Mouse (Mus musculus) heart, adult 9 months (tissue): Measurements from ENCODE around the gene Hykk.
"Not testable (repeated sequence)": the region's sequence is repeated elsewhere in the genome, so short reads cannot be mapped to it uniquely, and the experiment has no call there.

Experiments
- DNase-seq, 2 experiments: peaks; one replicate each; pipeline ENCODE4 v3.0.0; 2022; ENCODE audit warnings: low spot score in 2 of 2

Gene Hykk

DNA sequence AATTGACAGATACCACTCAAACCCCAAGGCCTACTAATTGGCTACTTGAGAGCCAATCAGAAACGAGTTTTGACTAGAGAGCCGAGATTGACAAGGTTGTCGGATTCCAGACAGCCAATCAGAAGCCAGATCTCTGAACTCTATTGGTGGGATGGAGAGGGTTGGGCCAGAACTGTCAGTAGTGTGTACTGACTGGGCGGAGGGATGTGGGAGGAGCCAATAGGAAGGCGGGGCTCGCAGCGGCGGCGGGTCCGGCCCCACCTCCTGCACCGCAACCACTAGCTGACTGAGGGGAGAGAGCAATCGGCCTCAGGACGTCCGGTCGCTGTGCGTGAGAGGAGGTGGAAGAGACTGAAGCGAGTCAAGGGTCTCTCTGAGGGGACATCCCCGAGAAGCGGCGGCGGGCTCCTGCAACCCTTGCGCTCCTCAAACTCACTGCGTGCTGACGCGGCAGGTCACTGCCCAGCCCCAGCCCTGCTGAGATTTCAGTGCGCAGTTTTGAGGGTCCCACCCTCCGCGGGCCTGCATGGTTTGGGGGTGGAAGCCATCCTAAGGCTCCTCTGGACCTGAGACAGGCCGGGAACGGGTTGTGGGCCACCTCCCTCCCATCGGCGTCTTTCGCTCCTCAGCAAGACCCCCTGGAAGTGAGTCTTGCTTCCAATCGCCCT, at the start of gene Hykk:
Gene Hykk (plus strand): TSS at position 274 of the 668 bp plus-strand sequence.
- peak; percentile 90 to 95 for DNase-seq

DNA sequence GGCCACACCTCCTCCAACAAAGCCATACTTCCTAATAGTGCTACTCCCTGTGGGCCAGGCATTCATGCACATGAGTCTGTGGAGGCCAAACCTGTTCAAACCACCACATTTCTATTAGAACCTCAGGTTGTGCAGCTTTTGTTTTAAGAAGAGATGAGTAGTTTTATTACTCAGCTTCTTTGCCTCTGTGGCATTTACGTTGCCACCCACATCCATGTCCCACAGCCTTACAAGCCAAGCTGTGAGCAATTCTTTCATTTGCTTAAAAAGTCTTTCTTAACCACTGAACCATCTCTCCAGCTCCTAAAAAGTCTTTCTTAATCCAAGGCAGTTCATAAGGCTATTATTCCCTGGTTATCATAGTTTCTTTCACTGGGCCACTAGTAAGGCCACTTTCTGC, 38.3 kb upstream of the Hykk start:
- no peak for DNase-seq

DNA sequence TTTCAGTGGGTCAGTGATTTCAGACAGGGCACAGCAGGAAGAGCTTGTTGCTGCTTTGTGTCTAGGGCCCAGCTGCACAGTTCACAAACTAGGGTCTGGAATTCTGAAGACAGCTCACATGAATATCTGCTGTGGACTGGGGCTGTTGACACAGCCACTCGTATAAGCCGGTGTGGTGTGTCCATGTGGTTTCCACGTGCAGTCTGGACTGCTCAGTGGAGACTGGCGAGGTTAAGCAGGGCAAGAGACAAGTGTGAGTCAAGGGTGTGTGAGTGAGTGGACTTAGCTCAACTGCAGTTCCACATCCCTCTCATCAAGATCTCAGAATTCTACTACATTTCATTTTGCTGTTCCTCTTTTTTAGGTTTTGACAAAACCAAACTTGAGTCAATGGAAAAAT, 25.0 kb upstream of the Hykk start:
- DNase-seq: no peak

DNA sequence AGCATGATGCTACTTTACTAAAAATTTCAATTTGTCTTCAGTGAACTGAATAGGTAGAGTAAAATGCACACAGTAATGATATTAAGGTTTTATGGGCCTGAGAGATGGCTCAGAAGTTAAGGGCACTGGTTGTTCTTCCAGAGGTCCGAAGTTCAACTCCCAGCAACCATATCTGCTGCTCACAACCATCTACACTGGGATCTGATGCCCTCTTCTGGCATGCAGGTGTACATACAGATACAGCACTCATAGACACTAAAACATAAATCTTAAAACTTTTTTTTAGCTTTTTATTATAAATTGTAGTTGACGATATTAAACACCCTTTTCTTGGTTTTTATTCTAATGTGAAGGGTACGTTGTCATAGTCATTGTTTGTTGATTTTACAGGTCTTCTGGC, 20.0 kb upstream of the Hykk start:
- DNase-seq: no peak

DNA sequence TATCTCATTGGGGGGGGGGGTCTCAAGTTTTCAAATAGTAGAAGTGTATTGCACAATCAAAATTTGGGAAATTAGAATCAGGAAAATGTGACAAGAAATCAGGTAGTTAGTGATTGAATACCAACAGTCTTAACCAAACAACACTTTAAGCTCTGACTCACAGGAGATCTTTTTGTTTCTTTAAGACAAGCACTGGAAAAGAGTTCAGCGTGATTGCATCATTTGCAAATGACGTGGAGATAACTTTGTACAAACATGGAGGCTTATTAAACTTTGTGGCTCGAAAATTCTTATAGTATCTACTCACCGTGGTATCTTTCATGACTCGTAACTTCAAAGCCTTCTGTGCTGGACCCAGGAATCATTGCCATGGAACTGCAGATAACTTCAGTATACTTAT, 7.6 kb upstream of the Hykk start:
- DNase-seq: no peak

DNA sequence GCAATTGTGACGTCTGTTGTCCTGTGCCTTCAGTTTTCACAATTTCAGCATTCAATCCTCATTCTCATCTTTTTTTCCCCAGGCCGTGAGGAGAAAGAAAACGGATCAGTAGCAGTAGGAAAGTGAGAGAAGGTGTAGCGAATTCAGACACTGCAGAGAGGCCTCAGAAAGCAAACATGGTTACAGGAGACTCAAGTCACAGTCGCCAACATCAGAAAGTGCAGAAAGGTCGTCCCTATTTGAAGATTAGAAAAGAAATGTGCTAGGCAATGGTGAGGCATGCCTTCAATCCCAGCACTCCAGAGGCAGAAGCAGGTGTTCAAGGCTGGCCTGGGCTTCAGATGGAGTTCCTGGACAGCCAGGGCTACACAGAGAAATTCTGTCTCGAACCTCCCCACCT, 1.5 kb upstream of the Hykk start:
- DNase-seq: no peak

DNA sequence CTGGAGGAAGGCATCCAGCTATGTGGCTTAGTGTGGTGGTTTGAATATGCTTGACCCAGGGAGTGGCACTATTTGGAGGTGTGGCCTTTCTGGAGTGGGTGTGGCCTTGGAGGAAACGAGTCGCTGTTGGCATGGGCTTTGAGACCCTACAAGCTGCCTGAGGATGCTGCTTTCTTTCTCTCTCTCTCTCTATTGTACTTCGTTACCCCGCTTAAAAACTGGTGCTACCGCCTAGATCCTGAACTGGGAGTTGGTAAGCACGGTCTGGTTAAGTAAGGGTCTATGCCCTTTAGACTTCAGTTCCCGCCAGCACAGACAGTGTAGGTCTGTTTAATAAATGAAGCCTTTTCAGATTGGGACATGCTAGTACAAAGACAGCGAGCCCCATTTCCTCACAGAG, 682 bp upstream of the Hykk start:
- no peak for DNase-seq

DNA sequence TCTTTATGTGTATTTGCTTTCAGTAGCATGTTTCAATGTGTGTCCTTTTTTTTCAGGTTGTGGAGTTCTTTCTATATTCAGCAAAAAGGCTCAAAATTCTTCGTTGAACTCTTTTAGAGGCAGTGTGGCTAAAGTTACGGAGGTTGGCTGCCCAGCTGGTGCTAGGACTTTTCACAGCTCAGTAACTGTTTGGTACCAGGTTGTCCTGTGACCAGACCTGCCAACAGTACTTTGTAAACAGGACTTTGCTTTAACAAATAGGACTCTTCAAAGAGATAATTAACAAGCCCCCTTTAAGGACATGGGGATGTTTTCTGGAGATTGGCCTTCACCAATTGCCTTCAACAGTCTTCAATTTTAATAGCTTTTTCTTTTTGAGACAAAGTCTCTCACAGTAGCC, 1.1 kb downstream of the Hykk start:
- DNase-seq: no peak

DNA sequence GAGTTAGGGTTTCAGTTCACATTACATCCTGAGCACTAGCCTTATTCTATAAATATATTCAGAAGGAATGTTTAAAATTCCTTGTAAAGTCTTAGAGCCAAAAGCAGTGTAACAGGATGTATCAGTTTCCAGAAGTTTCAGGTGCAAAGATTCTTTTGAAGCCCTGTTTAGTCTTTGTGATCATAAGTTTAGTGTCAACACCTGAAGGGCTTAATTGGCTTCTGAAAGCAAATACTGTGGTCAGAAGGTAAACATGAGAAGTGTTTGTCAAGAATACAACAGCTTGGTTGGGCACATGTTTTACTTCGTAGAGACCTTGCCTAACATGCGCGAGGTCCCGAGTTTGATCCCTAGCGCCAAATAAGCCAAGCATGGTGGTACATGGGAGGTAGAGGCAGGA, 1.7 kb downstream of the Hykk start:
- no peak for DNase-seq

DNA sequence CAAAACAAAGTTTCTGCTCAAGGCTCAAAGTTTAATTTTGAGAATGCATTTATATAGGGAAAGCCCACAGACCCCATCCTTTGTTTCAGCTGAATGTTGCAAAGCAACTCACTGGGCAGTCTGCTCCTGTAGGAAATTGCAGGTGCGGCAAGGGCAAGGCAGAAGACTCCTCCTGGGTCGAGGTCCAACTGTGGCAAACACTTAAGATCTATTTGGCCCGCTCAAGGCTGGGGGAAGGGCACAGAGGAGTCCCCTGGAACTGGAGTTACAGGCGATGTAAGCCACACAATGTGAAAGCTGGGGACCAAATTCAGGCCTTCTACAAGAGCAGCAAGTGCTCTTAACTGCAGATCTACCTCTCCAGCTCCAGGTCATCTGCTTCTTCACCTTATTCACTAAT, 2.9 kb downstream of the Hykk start:
- DNase-seq: no peak

DNA sequence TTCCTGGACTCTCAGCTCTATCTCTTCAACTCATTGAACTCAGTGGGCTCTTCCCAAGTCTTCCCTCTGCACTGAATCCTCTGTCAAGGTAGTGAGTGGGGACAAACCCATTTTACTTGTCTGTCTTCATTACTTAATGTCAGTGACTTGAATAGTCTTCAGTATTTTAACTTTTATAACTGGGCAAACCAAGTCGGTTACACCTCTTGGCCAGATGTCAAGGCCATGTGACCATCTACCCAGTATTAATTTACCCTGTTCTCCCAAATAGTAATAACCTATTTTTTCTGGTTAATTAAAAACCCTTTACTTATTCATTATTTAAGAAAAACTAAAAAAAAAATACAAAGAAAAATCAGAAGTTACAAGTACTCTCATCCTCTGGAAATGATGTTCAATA, 13.7 kb downstream of the Hykk start:
- DNase-seq: no peak

DNA sequence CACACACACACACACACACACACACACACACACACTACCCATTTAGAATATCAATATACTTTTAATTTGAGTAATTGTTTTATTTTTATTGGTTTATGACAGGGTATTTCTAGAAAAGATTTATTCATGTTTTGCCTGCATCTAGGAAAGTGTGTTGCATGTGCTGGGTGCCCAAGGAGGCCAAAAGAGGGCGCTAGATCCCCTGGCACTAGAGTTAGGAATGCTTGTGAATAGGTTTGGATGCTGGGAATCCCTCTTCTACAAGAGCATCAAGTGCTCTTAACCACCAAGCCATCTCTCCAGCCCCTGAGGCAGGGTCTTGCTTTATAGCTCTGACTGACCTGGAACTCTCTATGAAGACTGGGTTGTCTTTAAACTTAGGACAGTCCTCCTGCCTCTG, 14.7 kb downstream of the Hykk start:
- DNase-seq: no peak

DNA sequence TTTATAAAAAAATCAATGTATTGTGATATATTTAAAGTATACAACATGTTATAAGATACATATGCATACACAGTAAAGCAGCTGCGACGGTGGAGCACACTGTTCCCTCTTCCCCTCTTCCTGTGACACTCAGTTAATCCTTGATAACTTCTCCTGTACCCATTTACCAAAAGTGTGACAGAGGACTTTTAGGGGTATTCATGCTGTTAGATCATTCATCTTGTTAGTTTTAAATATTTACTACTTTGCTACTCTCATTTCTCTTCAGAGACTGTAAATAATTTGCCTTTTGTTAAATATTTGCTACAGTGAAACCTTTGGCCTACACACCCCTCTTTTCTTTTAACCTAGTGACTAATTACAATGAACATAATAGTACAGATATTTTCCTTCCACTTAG, 15.3 kb downstream of the Hykk start:
- DNase-seq: no peak

DNA sequence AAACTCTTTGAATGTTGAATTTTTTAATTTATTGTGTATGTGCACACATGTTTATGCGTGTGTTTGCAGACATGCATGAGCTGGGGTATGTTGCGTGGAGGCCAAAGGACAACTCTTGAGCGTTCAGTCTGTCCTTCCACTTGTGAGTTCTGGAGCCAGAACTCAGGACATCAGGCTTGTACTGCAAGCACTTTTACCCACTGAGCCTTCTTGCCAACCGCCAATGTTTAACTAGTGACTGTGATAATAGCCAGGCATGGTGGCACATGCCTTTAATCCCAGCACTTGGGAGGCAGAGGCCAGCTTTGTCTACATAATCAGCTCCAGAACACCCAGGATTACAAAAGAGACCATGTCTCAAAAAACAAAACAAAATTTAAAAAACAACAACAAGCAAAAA, 25.0 kb downstream of the Hykk start:
- no peak for DNase-seq

DNA sequence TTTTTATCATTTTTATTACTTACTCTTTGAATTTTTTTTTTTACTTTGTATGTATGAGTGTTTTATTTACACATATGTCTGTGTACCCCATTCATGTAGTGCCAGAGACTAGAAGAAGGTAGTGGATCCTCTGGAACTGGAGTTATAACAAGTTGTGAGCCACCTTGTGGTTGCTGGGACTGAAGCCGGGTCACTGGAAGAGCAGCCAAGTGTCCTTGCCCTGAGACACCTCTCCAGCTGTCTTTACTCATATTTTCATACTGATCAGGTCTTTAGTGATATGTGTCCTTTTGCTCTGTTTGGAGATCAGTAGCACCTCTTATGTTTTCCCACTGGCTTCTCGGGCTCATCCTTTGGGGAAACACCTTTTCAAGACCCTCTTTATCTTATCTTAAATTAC, 27.4 kb downstream of the Hykk start:
- DNase-seq: no peak

DNA sequence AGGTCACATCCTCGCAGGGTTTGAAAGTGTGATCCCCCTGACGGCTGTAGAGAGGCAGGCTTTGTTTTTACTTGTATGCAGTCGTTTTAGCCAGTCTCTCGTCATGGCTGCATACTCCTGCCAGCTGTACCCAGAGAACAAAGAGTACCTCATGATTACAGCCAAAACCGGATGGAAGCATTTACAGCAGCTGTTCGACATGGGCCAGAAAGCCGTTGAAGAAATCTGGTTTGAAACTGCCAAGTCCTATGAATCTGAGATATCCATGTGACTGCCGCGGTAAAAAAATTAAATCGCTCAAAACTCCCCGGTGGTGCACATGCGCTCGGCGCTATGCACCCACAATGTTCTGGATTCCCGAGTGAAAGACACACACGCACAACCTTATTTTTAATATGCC, 29.2 kb downstream of the Hykk start:
- DNase-seq: no peak

DNA sequence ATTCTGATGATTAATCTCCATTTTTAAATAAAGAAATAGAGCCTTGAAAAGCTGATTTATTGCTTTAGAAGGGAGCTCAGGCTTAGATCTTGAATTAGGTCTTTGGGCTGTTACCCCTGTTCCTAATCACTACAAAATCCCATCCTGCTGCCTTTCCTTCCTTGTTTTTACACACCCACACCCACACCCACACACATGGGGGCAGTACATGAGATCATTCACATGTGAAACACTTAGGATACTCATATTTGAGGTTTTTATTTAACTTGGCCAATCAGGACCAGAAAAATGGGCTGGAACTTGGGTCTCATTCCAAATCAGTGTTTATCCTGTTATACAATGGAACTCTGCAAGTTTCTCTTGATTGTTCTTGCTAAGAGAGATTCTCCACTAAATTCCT, 32.4 kb downstream of the Hykk start:
- DNase-seq: peak in 1 of 2 experiments; percentile 12

DNA sequence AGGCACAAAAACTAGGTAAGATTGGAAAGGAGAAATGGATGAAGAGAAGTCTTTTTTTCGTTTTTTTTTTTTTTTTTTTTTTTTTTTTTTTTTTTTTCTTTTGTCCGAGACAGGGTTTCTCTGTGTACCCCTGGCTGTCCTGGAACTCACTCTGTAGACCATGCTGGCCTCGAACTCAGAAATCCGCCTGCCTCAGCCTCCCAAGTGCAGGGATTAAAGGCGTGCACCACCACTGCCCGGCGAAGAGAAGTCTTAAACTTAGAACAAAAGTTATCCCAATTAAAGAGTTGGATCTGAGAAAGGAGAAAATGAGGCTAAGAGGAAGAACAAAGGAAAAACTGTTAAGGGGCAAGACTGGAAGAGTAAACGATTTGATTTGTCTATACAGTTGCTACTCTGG, 33.1 kb downstream of the Hykk start:
- DNase-seq: not testable (repeated sequence)

DNA sequence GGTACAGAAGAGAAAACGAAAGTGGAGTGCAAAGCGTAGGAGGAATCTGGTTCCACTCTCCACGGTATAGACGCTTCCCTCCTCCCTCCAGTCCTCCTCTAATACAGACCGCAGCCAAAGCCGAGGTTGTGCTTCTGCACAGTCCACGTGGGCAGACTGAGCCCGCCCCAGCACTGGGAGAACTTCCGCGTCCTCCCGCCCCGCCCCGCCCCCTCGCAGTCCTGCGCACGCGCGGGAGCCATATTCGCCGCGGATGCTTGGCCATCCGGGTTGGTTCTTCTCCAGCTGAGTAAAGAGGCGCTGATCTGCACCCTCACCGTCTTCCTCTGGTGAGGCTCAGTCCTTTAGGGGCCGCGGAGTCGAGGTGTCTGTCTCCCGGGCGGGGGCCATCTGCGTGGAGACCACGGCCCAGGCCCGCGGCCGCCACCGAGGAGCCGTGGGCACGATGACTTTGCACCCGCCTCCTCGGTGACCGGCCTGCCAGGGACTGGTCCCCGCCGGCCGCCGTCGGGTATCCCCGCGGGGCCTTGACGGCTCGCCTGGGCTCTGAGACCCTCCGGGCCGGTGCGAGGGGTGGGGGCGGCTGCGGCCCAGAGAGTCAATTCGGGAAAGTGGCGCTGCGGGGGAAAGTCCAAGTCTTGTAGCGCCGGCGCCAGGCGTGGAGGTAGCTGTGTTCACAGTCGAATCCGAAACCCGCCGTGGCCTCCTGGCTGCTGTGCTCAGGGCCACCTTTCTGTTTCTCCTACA, 33.7 kb downstream of the Hykk start, which contains the start of the genes Psma4 and AY074887:
Gene Psma4 (plus strand): TSS at position 216 of the 747 bp plus-strand sequence.
Gene AY074887 (minus strand): TSS at position 424 of the 747 bp plus-strand sequence.
- peak; percentile 88 for DNase-seq

DNA sequence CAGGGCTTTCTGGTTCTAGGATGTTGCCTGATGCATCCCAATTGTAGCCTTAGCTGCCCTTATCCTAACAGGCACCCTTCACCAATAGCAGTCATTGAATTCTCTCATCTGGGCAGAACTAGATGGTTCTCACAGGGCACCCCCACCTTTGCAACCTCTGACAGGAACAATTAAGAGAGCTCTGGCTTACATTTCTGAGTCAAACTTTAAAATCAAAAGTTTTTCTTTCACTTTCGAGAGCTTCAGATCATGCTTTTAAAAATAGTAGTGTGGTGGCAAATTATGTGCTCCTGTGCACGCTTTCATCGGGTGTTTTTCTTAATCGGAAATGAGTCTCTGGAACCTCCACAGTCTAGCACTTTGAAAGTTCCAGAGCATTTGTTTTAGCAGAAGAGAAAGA, 44.0 kb downstream of the Hykk start:
- DNase-seq: no peak

DNA sequence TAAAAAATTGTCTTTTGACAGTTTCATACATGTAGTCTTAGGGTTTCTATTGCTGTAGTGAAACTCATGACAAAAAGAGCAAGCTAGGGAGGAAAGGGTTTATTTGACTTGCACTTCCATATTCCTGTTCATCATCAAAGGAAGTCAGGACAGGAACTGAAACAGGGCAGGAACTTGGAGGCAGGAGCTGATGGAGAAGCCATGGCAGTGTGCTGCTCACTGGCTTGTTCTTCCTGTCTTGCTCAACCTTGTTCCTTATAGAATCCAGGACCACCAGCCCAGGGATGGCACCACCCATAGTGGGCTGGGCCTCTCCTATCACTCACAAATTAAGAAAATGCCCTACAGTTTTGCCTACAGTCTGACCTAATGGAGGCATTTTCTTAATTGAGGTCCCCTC, 46.6 kb downstream of the Hykk start:
- DNase-seq: no peak

DNA sequence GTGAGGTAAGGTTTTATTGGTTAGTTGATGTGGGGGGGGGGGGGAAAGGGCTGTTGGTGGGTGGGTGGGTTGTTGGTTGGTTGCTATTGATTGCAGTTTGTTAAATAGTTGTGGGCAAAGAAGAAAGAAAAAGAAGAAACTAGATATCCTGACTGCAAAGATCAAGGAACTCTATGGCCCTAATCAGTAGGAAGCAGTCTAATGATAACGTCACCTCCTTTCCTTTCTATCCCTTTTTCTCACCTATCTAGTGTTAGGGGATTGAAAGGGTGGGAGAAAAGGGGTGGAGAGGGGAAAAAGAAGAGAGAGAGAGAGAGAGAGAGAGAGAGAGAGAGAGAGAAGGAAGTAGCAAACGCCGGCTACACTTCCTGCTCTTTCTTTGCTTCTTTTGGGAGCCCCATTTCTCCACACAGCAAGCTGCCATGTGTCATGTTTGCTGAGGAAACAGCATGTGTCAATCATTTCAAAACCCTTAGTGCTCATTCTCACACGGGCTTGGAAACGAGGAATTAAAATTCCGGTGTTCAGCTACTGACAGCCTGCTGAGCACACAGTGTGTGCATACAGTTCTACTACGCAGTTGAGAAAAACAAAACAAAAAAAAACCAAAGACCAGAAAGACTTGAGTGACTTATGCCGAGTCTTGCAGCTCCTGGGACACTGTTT, 53.0 kb downstream of the Hykk start:
- DNase-seq: no peak

DNA sequence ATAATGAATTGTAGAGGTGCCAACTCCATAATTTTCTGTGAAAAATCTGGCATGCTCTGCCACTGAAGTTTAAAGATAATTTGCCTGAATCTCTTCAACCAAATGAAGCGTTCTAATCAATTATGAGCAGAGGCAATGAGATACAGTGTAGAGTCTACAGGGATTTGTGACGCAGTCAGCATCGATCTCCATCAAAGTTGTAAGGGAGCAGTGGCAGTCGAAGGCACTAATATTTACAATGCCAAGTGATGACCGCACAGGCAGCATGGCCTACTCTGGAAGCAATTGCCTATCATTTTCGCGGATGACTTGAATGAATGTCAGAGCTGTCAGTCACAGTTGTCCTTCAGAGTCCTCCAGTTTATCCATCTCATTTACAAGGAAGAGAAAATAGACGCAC, 63.6 kb downstream of the Hykk start, which contains the start of gene Chrna5:
Gene Chrna5 (plus strand): TSS at position 207 of the 400 bp plus-strand sequence.
- DNase-seq: no peak
